Mouse (Mus musculus): ENCODE results near the gene Zscan25. TPM values are rescaled to one million over a fixed set of nuclear protein-coding genes. Genes with fewer than 3 reads are reported as not detected.
"Not testable (repeated sequence)": the region's sequence is repeated elsewhere in the genome, so short reads cannot be mapped to it uniquely, and the experiment has no call there.

Zscan25 gene
- polyA plus RNA-seq, 1 experiment = 4.9 TPM

GRCm38 (mm10) chr5:145279948-145280347 lies 352 bp upstream of the Zscan25 start:
- TF ChIP-seq CTCF (IDR thresholded peaks at IDR 0.05; ENCODE audit: control insufficient read depth, insufficient read depth, insufficient replicate concordance, low read depth, low read length) = no peak
- no peak for TF ChIP-seq POLR2A (IDR thresholded peaks at IDR 0.05; ENCODE audit: control insufficient read depth, low read depth, low read length)
- no peak overlapping the region for H3K4me3 ChIP-seq (ENCODE audit: control insufficient read depth, low read depth, low read length)

DNA sequence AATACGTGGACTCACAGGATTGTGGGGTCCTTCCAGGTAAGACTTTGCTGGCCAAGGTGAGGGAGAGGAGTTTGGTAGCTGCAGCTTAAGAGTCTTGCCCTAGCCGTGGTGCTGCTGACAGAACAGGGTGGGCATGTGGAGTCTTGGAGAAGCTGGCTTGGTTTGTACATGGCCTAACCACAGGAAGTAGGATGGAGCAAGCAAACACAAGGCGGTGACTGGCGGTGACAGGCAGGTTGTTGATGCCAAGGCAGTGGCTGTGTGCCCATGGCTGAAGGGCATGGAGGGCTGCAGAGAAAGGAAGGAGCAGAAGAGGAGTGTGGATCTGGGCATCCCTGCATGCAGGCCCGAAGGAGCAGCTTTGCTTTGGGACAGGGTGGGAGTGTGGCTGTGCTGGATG lies 8.1 kb downstream of the Zscan25 start:
- no peaks in the 10 kb centered on the region for H3K4me1 ChIP-seq (ENCODE audit: control insufficient read depth, insufficient read depth, low read length)
- H3K36me3 ChIP-seq (ENCODE audit: control insufficient read depth, insufficient read depth, low read length) = peaks cover 4% of the 10 kb centered on the region
- H3K4me3 ChIP-seq (ENCODE audit: control insufficient read depth, low read depth, low read length) = no peak overlapping the region
- H3K27ac ChIP-seq (ENCODE audit: control insufficient read depth, insufficient read depth, low read depth, low read length) = no peak overlapping the region
- no peak for TF ChIP-seq CTCF (IDR thresholded peaks at IDR 0.05; ENCODE audit: control insufficient read depth, insufficient read depth, insufficient replicate concordance, low read depth, low read length)
- TF ChIP-seq POLR2A (IDR thresholded peaks at IDR 0.05; ENCODE audit: control insufficient read depth, low read depth, low read length) = no peak
- H3K27me3 ChIP-seq (ENCODE audit: control insufficient read depth, insufficient read depth, low read length) = no peaks in the 10 kb centered on the region

More at GRCm38 (mm10) chr5:145279948-145280347, 352 bp upstream of the Zscan25 start:
- no peaks in the 10 kb centered on the region for H3K27me3 ChIP-seq (ENCODE audit: control insufficient read depth, insufficient read depth, low read length)
- H3K36me3 ChIP-seq (ENCODE audit: control insufficient read depth, insufficient read depth, low read length) = no peaks in the 10 kb centered on the region; the same call in 1 of the 2 replicates
- no peak overlapping the region for H3K27ac ChIP-seq (ENCODE audit: control insufficient read depth, insufficient read depth, low read depth, low read length)
- H3K4me1 ChIP-seq (ENCODE audit: control insufficient read depth, insufficient read depth, low read length) = peaks cover 2% of the 10 kb centered on the region; the same call in 1 of the 2 replicates

DNA sequence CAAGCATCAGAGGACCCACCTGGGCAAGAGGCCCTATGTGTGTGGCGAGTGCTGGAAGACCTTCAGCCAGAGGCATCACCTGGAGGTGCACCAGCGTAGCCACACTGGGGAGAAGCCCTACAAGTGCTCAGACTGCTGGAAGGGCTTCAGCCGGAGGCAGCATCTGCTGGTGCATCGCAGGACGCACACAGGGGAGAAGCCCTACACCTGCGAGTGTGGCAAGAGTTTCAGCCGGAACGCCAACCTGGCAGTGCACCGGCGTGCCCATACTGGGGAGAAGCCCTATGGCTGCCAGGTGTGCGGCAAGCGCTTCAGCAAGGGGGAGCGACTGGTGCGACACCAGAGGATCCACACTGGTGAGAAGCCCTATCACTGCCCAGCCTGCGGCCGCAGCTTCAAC lies 10.4 kb downstream of the Zscan25 start:
- H3K4me1 ChIP-seq (ENCODE audit: control insufficient read depth, insufficient read depth, low read length) = no peaks in the 10 kb centered on the region
- H3K4me3 ChIP-seq (ENCODE audit: control insufficient read depth, low read depth, low read length) = no peak overlapping the region
- TF ChIP-seq POLR2A (IDR thresholded peaks at IDR 0.05; ENCODE audit: control insufficient read depth, low read depth, low read length) = no peak
- TF ChIP-seq CTCF (IDR thresholded peaks at IDR 0.05; ENCODE audit: control insufficient read depth, insufficient read depth, insufficient replicate concordance, low read depth, low read length) = no peak
- H3K27ac ChIP-seq (ENCODE audit: control insufficient read depth, insufficient read depth, low read depth, low read length) = no peak overlapping the region
- no peaks in the 10 kb centered on the region for H3K27me3 ChIP-seq (ENCODE audit: control insufficient read depth, insufficient read depth, low read length)
- peaks cover 4% of the 10 kb centered on the region for H3K36me3 ChIP-seq (ENCODE audit: control insufficient read depth, insufficient read depth, low read length)

- Histone ChIP-seq H3K27me3 (ENCODE audit: control insufficient read depth, insufficient read depth, low read length) (no peaks in the 10 kb centered on the region), H3K27ac (ENCODE audit: control insufficient read depth, insufficient read depth, low read depth, low read length) (no peak overlapping the region), H3K36me3 (ENCODE audit: control insufficient read depth, insufficient read depth, low read length) (peaks cover 4% of the 10 kb centered on the region), H3K4me3 (ENCODE audit: control insufficient read depth, low read depth, low read length) (no peak overlapping the region), H3K4me1 (ENCODE audit: control insufficient read depth, insufficient read depth, low read length) (no peaks in the 10 kb centered on the region)
- TF ChIP-seq POLR2A (IDR thresholded peaks at IDR 0.05; ENCODE audit: control insufficient read depth, low read depth, low read length) (no peak), CTCF (IDR thresholded peaks at IDR 0.05; ENCODE audit: control insufficient read depth, insufficient read depth, insufficient replicate concordance, low read depth, low read length) (no peak)
Observed at GRCm38 (mm10) chr5:145292398-145292797, 12.1 kb downstream of the Zscan25 start.

GRCm38 (mm10) chr5:145300469-145300868 lies 20.2 kb downstream of the Zscan25 start:
- no peaks in the 10 kb centered on the region for H3K36me3 ChIP-seq (ENCODE audit: control insufficient read depth, insufficient read depth, low read length)
- no peak overlapping the region for H3K27ac ChIP-seq (ENCODE audit: control insufficient read depth, insufficient read depth, low read depth, low read length)
- TF ChIP-seq CTCF (IDR thresholded peaks at IDR 0.05; ENCODE audit: control insufficient read depth, insufficient read depth, insufficient replicate concordance, low read depth, low read length) = no peak
- no peak for TF ChIP-seq POLR2A (IDR thresholded peaks at IDR 0.05; ENCODE audit: control insufficient read depth, low read depth, low read length)
- H3K4me1 ChIP-seq (ENCODE audit: control insufficient read depth, insufficient read depth, low read length) = no peaks in the 10 kb centered on the region
- no peak overlapping the region for H3K4me3 ChIP-seq (ENCODE audit: control insufficient read depth, low read depth, low read length)
- no peaks in the 10 kb centered on the region for H3K27me3 ChIP-seq (ENCODE audit: control insufficient read depth, insufficient read depth, low read length)

DNA sequence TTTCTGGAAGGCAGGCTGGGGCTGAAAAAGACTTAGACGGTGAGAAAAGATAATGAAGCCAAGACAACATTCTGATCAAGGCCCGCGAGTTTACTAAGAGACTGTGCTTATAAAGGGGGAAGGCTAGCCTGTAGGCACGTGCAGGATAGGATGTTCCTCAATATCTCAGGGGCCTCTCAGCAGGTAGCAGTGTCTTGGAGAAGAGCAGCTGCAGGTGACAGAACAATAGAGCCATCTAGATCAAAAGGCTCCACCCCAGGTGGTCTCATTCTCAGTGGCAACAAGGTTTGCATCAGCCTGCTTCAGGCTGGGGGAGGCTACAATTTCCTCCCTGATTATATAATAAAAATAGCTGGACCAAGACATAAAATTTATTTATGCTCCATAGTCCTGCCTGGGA lies 21.5 kb downstream of the Zscan25 start:
- not testable (repeated sequence) for H3K27ac ChIP-seq (ENCODE audit: control insufficient read depth, insufficient read depth, low read depth, low read length); H3K36me3 ChIP-seq (ENCODE audit: control insufficient read depth, insufficient read depth, low read length); H3K4me1 ChIP-seq (ENCODE audit: control insufficient read depth, insufficient read depth, low read length); H3K27me3 ChIP-seq (ENCODE audit: control insufficient read depth, insufficient read depth, low read length); H3K4me3 ChIP-seq (ENCODE audit: control insufficient read depth, low read depth, low read length)

- Histone ChIP-seq H3K27ac (ENCODE audit: control insufficient read depth, insufficient read depth, low read depth, low read length) (no peak overlapping the region), H3K4me3 (ENCODE audit: control insufficient read depth, low read depth, low read length) (no peak overlapping the region), H3K36me3 (ENCODE audit: control insufficient read depth, insufficient read depth, low read length) (no peaks in the 10 kb centered on the region), H3K4me1 (ENCODE audit: control insufficient read depth, insufficient read depth, low read length) (no peaks in the 10 kb centered on the region), H3K27me3 (ENCODE audit: control insufficient read depth, insufficient read depth, low read length) (no peaks in the 10 kb centered on the region)
- no peak for TF ChIP-seq CTCF (IDR thresholded peaks at IDR 0.05; ENCODE audit: control insufficient read depth, insufficient read depth, insufficient replicate concordance, low read depth, low read length)
- no peak for TF ChIP-seq POLR2A (IDR thresholded peaks at IDR 0.05; ENCODE audit: control insufficient read depth, low read depth, low read length)
Observed at GRCm38 (mm10) chr5:145302424-145302823, 22.1 kb downstream of the Zscan25 start.

GRCm38 (mm10) chr5:145306953-145307352 lies 26.7 kb downstream of the Zscan25 start:
- H3K4me1 ChIP-seq (ENCODE audit: control insufficient read depth, insufficient read depth, low read length); H3K36me3 ChIP-seq (ENCODE audit: control insufficient read depth, insufficient read depth, low read length); H3K27ac ChIP-seq (ENCODE audit: control insufficient read depth, insufficient read depth, low read depth, low read length); H3K4me3 ChIP-seq (ENCODE audit: control insufficient read depth, low read depth, low read length); H3K27me3 ChIP-seq (ENCODE audit: control insufficient read depth, insufficient read depth, low read length): not testable (repeated sequence)

DNA sequence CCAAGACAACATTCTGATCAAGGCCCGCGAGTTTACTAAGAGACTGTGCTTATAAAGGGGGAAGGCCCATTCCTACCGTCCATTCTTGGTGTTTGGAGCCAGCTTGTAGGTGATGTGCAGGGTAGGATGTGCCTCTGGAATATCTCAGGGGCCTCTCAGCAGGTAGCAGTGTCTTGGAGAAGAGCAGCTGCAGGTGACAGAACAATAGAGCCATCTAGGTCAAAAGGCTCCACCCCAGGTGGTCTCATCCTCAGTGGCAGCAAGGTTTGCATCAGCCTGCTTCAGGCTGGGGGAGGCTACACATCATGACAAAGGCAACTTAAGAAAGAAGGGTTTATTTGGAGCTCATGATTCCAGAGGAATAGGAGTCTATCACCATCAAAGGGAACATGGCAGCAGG lies 27.5 kb downstream of the Zscan25 start:
- H3K27me3 ChIP-seq (ENCODE audit: control insufficient read depth, insufficient read depth, low read length); H3K4me1 ChIP-seq (ENCODE audit: control insufficient read depth, insufficient read depth, low read length); H3K27ac ChIP-seq (ENCODE audit: control insufficient read depth, insufficient read depth, low read depth, low read length); H3K36me3 ChIP-seq (ENCODE audit: control insufficient read depth, insufficient read depth, low read length): not testable (repeated sequence)
- H3K4me3 ChIP-seq (ENCODE audit: control insufficient read depth, low read depth, low read length) = peak overlapping the region; percentile 29

All from testis, adult 2 months (tissue).